Mouse (Mus musculus) ES-CJ7 (cell line): ENCODE data around the gene Nkx2-2.

Experiments
- DNase-seq: peaks from one replicate; pipeline ENCODE4 v3.0.0; 2011; ENCODE audit warnings: low read depth, low spot score

Gene Nkx2-2

DNA sequence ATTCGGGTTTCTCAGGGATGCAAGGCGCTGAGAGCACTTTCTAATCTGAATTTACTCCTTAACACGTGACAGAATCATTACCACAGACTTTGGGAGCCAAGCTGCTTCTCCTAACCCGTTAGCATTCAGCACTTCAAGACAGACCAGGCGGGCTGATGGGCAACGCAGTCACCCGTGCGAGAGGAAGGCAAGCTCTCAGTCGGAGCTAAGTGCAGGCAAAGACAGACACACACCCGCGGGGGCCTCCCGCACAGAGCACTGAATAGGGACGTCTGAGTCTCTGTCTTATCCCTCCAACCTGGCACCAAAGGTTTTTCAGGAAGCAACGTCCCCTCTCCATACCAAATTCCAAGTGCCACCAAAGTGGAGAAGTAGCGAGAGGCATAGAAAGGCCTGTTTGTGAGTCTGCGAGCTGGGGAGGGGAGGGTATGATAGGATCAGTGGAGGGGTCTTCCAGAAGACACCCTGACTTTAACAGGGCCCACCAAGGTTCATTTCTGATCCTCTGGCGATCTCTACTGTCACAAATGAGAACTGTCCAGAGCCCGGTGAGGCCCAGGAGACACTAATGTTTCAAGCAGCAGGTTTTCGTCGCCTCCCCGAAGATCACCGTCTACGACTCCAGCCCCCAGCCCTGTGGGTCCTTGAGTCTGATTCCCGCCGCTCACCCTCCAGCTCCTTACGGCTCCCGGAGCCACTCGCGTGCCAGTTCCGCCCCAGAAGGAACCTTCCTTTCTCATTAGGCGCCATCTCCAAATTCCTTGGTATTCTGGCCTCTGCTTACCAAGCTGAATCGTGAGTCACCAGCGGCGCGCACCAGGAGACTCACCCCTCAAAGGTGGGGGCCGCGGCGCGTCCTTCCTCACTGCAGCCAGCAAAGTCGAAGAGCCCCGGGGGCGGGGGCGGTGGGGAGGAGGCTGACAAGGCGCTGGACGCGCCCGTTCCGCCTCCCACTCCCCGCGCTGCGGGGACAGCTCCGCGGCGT lies at the start of gene Nkx2-2:
TSS of gene Nkx2-2 (minus strand) at position 973 of the 985 bp plus-strand sequence.
- peak; percentile 74 for DNase-seq

DNA sequence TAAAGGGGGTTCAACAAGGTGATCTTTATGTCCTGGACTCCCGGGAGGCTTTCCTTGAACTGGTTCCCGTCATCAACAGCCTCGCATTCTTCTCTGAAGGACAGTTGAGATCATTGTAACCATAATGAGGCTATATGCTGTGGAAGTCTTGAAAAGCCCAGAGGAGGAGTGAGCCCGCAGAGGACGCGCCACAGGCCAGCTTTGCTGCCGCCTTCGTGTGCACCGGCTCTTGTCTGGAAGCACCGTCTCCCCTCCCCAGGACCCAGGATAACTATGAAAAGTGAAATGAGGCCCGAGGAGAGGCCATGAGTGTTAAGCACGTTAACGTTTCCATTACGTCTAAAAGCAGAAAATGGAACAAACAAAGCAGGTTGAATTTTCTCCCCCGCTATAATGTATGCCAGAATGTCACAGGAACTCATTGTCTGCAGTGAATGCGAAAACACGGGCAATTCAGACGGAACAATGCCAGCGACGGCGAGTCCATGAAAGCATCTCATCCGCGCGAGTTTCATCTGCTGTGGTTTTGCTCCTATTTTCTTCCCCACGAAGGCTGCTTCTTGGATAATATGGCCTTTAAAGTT lies 41.8 kb upstream of the Nkx2-2 start:
- DNase-seq: no peak

DNA sequence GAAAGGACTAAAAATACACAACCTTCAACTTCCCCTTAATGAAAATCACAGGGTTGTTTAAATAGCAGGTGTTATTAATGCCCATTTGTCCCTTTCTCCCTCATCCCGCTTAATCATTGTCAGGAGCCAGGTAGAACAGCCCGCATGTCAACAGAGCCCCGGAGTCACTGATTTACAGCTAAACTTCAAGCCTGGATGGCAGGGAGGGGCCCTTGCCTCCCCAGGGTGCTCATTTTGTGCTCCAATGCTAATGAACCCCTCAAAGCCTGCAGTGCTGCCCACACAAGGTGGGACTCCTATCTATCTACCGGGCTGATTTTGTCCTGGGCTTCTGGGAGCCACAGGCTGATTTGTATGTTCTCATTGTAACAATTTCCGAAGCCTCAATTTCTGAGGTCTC lies 37.1 kb upstream of the Nkx2-2 start:
- no peak for DNase-seq

DNA sequence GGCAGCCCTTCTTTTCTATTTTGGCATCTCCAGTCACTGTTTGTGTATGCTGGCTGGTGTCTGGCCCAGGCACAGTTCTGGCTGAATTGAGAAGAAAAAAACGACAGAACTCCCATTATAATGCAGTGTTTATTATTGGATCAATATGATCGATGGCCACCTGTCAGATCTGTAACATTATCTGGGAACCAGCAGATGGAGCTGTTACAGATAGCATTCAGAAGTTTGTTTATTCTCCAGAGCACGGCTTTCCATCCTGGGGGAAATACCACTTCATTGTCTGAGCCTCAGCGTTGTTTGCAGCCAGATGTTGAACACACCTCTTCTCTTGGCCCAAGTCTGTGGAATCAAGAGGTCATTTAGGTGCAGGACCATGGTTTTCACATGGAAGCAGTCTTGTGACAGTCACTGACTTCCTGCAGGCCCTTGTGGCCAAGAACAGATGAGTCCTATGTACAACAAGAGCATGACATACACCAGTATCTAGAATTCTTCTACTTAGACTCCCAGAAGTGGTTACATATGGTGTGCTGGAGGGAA lies 11.1 kb upstream of the Nkx2-2 start:
- DNase-seq: peak; percentile 20

DNA sequence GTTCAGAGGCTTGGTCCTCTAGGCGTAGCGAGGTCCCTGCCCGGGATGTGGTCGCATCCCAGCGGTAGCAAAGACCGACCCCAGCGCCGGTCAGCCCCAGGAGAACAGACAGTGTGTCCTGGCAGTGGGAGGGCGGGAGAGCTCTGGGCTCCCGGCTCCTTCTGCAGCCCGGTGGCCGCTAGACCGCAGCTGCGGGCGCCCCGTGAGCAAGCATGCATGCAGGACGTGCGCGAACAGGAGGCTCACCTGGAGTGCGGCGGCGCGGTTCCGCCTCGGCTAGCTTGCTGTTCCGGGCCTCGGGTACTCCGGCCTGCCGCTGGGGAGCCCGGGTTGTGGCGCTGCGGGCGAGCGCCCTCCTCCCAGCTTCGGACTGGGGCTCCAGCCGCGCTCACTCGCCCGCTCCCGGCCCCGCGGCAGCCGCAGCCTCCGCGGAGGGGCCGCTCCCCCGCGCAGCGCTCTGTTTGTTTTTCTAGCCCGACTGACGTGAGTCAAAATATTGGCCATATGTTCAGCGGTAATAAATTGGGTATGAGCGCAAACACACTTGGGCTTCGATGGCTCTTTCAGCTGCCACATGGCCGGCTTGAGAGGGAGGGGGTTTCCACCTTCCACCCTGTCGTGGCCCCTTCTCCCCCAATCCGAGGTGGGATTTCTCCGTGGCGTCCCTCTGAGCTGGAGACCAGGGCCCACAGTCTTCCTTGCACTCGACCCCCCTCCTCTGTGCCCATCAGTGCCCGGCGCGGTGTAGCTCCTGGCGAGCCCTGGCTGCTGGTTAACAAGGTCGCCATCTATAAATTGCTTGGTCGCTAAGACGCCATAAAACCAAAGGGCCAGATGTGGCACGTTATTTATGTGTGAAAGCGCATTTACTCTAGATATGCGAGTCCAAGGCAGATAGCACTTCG lies 920 bp upstream of the Nkx2-2 start:
- peak; percentile 59 for DNase-seq

DNA sequence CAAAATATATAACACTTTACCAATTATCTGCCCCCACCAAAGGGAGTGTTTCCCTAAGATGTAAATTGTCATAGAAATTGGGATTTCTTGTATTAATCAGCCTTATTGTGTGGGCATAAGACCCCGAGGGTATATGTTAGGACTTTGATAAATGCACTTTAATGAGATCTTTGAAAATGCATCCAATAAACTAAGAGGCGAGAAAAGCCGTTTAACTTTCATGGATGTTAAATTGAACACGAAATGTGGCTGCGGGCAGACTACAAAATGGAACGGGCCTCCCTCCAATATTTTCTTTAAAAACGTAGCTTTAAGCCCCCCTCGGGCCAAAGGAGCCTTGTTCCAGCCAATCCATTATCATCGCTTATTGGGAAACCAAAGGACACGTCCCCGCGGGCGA lies 1.3 kb downstream of the Nkx2-2 start:
- no peak for DNase-seq

DNA sequence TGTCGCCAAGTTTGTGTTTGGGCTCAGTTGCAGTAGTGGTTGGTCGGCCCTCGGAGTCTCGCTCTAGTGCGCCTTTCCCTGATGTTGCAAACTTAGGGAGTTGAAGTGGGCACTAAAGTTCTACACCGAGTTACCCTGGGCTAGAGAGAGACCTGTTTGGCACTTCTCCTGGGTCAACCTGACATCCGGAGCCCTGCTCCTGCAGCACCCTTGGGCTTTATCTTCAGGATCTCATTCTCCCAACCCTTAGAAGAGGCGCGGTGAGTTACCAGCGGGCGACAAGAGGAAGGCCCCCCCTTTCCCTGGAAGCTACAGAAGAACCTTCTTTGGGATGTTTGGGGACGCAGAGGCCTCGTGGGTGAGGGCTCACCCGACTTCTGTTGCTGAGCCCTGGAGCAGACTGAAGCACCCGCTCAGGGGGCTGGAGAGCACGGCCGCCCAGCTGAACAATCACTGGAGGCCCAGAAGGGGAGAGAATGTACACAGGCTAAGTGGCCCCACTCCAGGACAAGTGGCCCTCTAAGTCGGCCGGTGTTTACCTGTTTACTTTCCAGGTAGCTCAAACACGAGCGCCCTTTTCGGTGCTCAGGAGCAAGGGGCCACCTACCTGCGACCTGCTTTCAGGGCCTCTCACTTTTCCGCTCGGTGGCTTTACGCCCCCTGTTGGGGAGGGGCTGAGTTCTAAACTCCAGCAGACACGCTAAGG lies 3.6 kb downstream of the Nkx2-2 start:
- peak; percentile 70 for DNase-seq

DNA sequence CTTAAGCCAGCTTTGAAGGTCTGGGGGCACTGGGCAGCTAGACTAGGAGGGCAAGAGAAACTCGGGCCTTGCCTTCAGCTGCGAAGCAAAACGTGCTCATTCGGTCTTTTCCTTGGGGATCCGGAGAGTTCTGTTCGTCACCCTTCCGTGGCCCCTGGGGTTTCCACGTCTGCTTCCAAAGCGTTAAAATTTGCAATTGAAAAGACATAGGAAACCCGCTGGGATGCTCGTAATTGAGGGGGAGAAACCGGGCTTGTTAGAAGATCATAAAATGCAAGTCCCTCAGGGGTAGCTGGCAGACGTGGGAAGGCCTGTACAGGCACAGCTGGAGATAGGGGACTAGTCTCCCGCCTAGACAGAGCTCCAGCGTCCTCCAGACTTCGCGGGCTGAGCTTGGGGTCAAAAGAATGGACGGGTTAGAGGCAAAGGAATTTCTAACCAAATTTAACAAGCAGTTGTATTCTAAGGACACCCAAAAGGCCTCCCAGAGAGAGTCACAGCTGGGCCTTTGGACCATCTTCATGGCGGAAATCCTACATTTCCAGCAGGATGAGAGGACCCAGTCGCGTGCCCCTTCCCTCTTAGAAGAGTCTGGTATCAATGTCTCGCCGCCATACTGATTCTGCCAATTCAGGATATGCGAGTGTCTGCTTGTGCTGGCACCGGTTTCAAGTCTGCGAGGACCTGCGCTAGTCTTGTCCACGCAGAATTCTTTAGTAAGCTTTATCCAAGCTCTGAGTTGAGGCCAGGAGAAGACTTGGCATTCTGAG lies 4.3 kb downstream of the Nkx2-2 start:
- peak; percentile 96 for DNase-seq

DNA sequence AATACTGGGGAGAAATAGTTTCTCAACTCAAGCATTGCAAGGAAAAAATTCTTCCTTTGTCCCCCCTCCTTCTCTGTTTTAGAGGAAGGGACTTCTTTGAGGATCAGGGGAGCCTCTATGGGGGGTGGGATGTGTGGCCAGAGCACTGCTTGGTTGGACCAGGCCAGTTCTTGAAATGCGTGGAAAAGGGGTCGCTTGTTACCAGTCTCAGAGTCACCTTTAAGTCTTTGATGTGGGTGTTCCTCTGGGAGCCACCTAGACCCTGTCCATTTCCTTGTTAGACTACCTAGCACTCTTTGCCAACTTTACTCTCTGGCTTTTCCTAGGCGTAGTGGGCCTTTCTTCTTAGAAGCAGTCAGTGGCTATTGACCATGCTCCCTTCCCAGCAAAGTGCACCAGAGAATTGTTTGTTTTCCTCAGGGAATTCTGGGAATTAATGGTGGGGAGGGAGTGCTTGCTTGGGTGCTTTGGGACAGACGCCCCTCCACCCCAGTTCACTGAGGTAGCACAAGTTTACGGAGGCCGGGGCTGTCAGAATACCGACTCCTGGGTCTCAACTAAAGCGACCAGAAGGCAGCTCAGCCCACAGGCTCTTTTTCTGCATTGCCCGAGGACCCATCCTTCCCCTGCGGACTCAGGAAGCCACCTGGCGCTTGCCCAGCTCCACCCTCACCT lies 5.0 kb downstream of the Nkx2-2 start:
- peak; percentile 81 for DNase-seq

DNA sequence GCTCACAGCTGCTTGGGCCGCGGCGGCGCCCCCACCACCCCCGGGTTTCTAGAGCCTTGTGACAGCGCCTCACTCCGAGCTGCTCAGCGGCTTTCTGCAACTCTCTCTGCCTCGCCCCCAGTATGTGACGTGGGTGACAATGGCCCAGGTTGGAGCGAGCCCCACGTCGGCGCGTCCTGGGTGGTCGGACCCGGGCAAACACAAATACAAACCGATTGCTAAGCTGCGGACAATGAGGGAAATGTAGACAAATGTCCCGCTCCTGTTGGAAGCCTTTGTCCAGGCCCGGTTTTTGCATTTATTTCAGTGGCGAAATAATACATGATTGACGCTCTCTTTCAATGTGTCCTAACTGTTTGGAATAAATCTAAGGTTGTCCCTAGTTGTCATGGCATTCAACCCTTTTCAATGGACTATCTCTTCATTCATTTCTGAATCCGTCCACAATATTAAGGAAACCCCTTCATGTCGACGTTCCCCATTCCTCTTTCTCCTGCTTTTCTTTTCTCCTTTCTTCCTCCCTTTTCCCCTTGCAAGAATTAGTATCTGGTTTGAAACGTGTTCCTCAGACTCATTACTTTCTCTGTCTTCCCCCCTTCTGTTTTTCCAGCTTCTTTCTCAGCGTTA lies 5.9 kb downstream of the Nkx2-2 start:
- peak; percentile 51 for DNase-seq

DNA sequence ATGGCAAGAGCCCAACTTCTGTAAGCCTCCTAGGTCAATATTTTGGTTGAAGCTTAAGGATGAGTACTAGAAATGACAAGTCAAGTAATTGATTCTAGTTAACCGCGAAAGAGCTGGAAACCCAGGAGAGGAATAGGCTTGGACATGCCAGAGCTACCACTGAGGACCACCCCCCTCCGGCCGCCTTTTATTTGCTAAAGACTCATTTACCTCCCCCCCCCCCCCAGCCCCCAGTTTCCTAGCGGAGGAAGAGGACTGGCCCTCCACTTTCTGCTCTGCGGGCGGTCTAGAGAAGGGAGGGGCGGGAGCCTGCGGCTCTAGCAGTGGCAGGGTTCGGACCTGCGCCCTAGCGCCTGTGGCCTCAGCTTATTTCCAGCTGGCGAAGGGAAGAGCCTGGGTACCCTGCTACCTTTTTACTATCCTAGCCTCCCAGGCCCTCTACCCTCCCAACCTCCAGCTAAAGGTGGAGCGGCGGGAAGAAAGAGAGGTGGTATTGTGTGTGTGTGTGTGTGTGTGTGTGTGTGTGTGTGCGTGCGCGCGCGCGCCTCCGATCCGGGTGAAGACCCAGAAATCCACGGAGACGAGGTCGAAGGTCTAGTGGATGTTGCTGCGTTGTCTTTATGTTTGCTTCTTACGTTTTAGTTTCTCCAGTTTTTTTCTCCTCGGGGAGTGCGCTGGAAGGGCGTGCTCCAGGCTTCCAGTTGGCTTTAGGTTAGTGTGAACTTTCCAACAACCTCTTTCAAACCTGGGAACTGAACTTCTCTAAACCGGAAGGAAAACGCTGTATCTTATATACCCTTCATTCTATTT lies 6.8 kb downstream of the Nkx2-2 start:
- DNase-seq: peak; percentile 87

DNA sequence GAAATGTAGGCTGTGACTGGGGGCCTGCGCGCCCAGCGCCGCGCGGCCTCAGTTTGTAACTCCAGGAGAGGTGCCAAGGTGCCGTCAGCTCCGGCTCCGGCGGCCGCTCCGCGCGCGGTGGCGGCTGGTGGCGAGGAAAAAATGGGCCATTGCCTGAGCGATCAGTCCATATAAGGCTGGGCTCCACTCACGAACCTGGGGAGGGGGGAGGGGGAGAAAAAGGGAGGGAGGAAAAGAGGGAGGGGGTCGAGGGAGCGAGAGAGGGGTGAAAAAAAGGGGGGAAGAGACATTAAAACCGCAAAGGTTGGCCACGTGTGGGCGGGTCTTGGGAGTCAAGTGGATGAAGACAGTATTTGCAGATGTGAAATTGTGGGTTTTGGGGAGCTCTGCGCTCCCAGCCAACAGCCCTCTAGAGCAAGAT lies 7.8 kb downstream of the Nkx2-2 start:
- peak; percentile 66 for DNase-seq

DNA sequence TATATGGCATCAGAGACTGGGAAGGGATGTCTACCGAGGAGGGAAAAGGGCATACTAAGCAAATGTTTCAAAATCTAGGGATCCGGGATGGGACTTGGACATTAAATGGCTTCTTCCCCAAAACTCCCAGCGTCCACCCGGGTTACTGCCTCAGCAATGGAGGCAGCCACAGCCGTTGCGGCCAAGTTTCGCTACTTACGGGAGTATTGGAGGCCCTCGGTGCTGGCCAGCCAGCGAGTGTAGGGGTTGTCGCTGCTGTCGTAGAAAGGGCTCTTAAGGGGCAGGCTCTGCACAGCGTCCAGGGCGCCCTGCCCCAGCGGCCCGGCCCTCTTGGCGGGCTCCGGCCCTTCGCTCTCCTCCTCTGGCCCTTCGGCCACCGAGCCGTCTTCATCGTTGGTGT lies 8.5 kb downstream of the Nkx2-2 start:
- DNase-seq: no peak

DNA sequence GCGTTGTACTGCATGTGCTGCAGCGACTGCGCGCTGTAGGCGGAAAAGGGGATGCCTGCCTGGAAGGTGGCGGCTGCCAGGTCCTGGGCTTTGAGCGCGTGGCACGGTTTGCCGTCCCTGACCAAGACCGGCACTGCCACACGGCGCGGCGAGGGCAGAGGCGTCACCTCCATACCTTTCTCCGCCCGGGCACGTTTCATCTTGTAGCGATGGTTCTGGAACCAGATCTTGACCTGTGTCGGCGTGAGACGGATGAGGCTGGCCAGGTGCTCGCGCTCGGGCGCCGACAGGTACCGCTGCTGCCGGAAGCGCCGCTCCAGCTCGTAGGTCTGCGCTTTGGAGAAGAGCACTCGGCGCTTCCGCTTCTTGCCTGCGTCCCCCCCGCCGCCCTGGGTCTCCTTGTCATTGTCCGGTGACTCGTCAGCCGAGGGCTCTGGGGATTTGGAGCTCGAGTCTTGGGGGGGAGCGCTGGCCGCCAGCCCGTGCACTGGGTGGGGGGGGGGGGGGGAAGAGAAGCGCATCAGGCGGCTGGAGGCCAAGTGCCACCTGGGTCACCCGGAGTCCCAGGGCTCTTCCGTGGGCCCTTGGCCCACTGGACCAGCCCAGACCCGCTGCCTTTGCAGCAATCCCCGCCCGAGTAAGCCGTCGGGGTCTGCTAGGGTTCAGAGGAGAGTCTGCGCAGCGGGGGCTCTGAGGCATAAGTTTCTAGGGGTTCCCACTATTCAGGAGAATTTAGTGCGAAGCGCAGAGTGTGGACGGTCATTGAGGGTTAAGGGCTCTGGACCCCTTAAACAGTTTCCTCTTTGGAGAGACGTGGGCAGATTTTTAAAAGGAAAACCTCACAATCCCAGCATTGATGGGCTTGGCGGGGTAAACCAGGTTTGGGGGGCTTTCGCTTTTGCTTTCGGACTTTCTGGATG lies 9.7 kb downstream of the Nkx2-2 start:
- DNase-seq: peak; percentile 50

DNA sequence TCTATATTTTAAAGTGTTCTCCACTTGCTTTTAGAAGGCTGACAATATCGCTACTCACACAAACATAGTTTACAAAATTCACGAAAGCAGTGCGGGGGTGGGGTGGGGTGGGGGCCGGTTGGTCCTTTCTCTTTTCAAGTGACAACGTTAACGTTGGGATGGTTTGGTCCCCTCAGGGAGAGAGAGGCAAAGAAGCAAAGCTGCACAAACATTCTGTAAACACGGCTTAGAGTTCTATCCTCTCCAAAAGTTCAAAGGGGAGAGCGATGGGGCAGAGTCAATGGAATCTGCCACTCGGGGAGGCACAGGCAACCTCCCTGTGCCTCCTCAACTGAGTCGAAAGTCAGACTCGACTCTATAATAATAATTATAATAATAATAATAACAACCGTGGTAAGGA lies 10.5 kb downstream of the Nkx2-2 start:
- DNase-seq: peak; percentile 36

DNA sequence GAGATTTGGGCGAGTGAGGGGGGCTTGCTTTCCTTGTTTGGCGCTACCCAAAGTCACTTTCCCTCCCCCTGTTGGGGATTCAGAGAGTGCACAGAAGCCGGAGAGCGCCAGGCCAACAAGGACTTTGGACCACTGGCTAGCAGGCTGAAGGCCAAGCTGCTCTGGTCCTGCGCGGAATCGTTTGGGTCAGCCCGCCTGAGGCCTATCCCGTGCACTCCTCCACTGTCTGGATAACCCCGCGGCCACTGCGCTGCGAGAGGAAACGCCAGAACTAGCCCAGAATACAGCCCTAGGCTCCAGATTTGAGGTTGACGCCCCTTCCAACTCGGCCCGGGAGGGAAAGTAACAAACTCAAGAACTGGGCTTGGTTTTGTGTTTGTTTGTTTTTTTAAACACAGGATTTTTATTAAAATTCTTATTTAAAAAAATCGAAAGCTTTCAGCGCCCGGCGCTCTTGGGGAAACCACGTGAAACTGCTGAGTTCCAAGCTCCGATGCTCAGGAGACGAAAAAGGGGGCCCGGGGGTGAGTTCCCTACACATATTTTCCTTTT lies 11.3 kb downstream of the Nkx2-2 start:
- DNase-seq: peak; percentile 70
